ENCODE assay signal across 21 mouse cellular contexts in the genomic region with DNA sequence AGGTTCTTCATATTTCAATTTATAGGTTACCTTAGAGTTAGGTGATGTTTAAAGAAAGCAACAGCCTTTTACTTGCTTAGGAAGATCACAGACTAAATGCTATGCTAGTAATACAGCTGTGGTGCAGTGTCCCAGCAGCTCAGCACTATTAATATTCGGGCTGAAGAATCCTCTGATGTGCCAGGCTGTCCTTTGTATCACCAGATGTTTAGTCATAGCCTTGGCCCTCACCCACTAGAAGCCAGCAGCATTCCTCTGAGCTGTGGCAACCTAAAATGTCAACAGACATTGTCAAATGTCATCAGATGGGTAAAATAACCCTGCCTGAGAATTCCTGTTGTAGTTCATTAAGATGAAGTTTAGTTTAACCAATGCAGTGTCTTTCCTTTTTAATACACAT.
DNase-seq lines count a peak whose midpoint lies in the region; ATAC-seq lines count a peak whose summit lies in the region.
"Had no signal": no experiment of that assay in that cellular context is flagged by ENCODE, and none has a peak within 500 bp of the region (broad histone marks: within the 10 kb centered on the region; RNA-seq: fewer than 3 reads in every experiment).

No protein-coding gene starts in this region.

- no peak overlapping the region for H3K4me3 ChIP-seq in heart, embryonic 13.5 days
- H3K4me3 ChIP-seq: forebrain, embryonic 13.5 days; hindbrain, embryonic 15.5 days; left cerebral cortex, adult 2 months; limb, embryonic 15.5 days; liver, embryonic 15.5 days; lung, embryonic 15.5 days; midbrain, embryonic 15.5 days; neural tube, embryonic 13.5 days had no signal

- H3K4me1 ChIP-seq in heart, embryonic 13.5 days = peaks cover 26% of the 10 kb centered on the region
- H3K4me1 ChIP-seq: forebrain, embryonic 13.5 days; hindbrain, embryonic 15.5 days; limb, embryonic 15.5 days; liver, embryonic 15.5 days; lung, embryonic 15.5 days; midbrain, embryonic 15.5 days had no signal

- ATAC-seq in heart, embryonic 13.5 days (ENCODE audit: extremely low read depth, insufficient number of reproducible peaks, low FRiP score, low TSS enrichment) = no peak
- ATAC-seq: forebrain, embryonic 13.5 days; midbrain, embryonic 15.5 days had no signal

- DNase-seq in heart, adult 8-10 months (ENCODE audit: low spot score) = no peak
- DNase-seq in 3134 (ENCODE audit: extremely low read depth, insufficient read length, low spot score) (peak; percentile 34), 3T3-L1 (ENCODE audit: low read depth, low spot score) (peak; percentile 64), liver (no peak)
- peak; percentile 54 for DNase-seq in adrenal gland, postnatal 14 days
- DNase-seq in right cerebral cortex, postnatal 14 days = no peak
- DNase-seq: cerebellum, adult 9-10 months; heart, postnatal 14 days; kidney, adult 2 months; kidney, postnatal 14 days; lung, postnatal 4 days; retina, postnatal 1 day had no signal

- WGBS in heart, embryonic 13.5 days = 47% methylated on average over 1 of the region's 1 CpGs

- H3K4me2 ChIP-seq in heart, embryonic 13.5 days = no peak overlapping the region
- H3K4me2 ChIP-seq: forebrain, embryonic 13.5 days; hindbrain, embryonic 15.5 days; limb, embryonic 15.5 days; liver, embryonic 15.5 days; lung, embryonic 15.5 days; midbrain, embryonic 15.5 days; neural tube, embryonic 13.5 days had no signal

- no peaks in the 10 kb centered on the region for H3K36me3 ChIP-seq in heart, embryonic 13.5 days
- H3K36me3 ChIP-seq: hindbrain, embryonic 15.5 days; limb, embryonic 15.5 days; liver, embryonic 15.5 days; lung, embryonic 15.5 days; midbrain, embryonic 15.5 days; neural tube, embryonic 13.5 days had no signal

- H3K27me3 ChIP-seq in heart, embryonic 13.5 days (replicated peaks) = no peaks in the 10 kb centered on the region
- H3K27me3 ChIP-seq: forebrain, embryonic 13.5 days; hindbrain, embryonic 15.5 days; limb, embryonic 15.5 days; liver, embryonic 15.5 days; lung, embryonic 15.5 days; midbrain, embryonic 15.5 days; neural tube, embryonic 13.5 days had no signal

- H3K9me3 ChIP-seq in heart, embryonic 13.5 days = peaks cover 7% of the 10 kb centered on the region; the same call in 1 of the 2 replicates
- H3K9me3 ChIP-seq: forebrain, embryonic 13.5 days; limb, embryonic 15.5 days; liver, embryonic 15.5 days; lung, embryonic 15.5 days; midbrain, embryonic 15.5 days; neural tube, embryonic 13.5 days had no signal

- peak overlapping the region; percentile 45; the same call in 1 of the 2 replicates for H3K27ac ChIP-seq in heart, embryonic 13.5 days (replicated peaks)
- H3K27ac ChIP-seq: forebrain, embryonic 13.5 days; hindbrain, embryonic 15.5 days; left cerebral cortex, adult 2 months; limb, embryonic 15.5 days; liver, embryonic 15.5 days; lung, embryonic 15.5 days; midbrain, embryonic 15.5 days; neural tube, embryonic 13.5 days had no signal

- no peak overlapping the region for H3K9ac ChIP-seq in heart, embryonic 13.5 days
- H3K9ac ChIP-seq: forebrain, embryonic 13.5 days; hindbrain, embryonic 15.5 days; limb, embryonic 15.5 days; liver, embryonic 15.5 days; lung, embryonic 15.5 days; midbrain, embryonic 15.5 days; neural tube, embryonic 13.5 days had no signal

Comparison
In these comparisons a context has a peak if more than half of its experiments do, and no peak if none do; other contexts are left out.
1. DNase-seq: peak in 3134 (single experiment), 3T3-L1 (single experiment) and adrenal gland, postnatal 14 days (single experiment); none in heart, adult 8-10 months (single experiment), right cerebral cortex, postnatal 14 days (single experiment) and liver (single experiment).